In the genomic region with DNA sequence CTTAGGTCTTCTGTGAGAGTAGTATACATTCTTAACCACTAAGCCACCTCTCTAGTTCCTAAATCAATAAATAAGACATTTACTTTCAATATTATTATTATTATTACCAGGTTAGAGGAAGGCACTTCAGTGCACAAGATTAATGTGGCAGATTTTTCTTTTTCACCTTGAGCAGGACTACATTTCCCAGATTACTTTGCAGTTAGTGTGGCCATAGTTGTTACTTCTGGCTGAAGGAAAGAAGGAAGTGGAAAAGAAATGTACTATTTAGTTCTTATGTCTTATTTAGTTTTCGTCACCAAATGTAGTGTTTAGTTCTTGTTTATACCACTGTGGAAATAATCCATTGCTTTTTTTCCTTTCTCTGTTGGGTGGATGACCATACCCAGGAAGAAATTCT, we compare ENCODE assay signal across 24 mouse cellular contexts.
"Had no signal": no experiment of that assay in that cellular context is flagged by ENCODE, and none has a peak within 500 bp of the region (broad histone marks: within the 10 kb centered on the region; RNA-seq: fewer than 3 reads in every experiment).

No protein-coding gene starts in this region.

- H3K27ac ChIP-seq: heart, adult 2 months; heart, embryonic 13.5 days; heart, embryonic 15.5 days; hindbrain, embryonic 13.5 days; hindbrain, embryonic 15.5 days; hindbrain, postnatal 0 days; layer of hippocampus, adult 2 months; limb, embryonic 13.5 days; limb, embryonic 15.5 days; liver, embryonic 12.5 days; liver, embryonic 14.5 days had no signal

- H3K4me2 ChIP-seq: heart, embryonic 11.5 days; heart, embryonic 13.5 days; heart, embryonic 15.5 days; hindbrain, embryonic 13.5 days; hindbrain, embryonic 15.5 days; limb, embryonic 13.5 days; limb, embryonic 15.5 days; liver, embryonic 12.5 days had no signal

- H3K9ac ChIP-seq: heart, embryonic 13.5 days; heart, embryonic 15.5 days; hindbrain, embryonic 13.5 days; hindbrain, embryonic 15.5 days; limb, embryonic 13.5 days; limb, embryonic 15.5 days; liver, embryonic 12.5 days; liver, embryonic 14.5 days had no signal

- H3K36me3 ChIP-seq: heart, embryonic 13.5 days; heart, embryonic 15.5 days; hindbrain, embryonic 13.5 days; hindbrain, embryonic 15.5 days; limb, embryonic 13.5 days; limb, embryonic 15.5 days; liver, embryonic 12.5 days had no signal

- H3K9me3 ChIP-seq: heart, embryonic 13.5 days; heart, embryonic 15.5 days; hindbrain, embryonic 13.5 days; hindbrain, embryonic 15.5 days; limb, embryonic 13.5 days; limb, embryonic 15.5 days; liver, embryonic 12.5 days had no signal

- DNase-seq: gastrocnemius, postnatal 14 days; gastrocnemius, postnatal 36 days; heart, adult 2 months; heart, postnatal 14 days; heart, postnatal 36 days; kidney, adult 11 months; kidney, adult 2 months; kidney, adult 9 months; kidney, postnatal 10 days; kidney, postnatal 25 days; kidney, postnatal 4 days; layer of hippocampus, postnatal 36 days; left cerebral cortex, postnatal 4 days had no signal

- H3K27me3 ChIP-seq: heart, embryonic 15.5 days; hindbrain, embryonic 13.5 days; hindbrain, embryonic 15.5 days; limb, embryonic 13.5 days; limb, embryonic 15.5 days; liver, embryonic 12.5 days had no signal

- H3K4me1 ChIP-seq: heart, embryonic 15.5 days; limb, embryonic 13.5 days; limb, embryonic 15.5 days; liver, embryonic 12.5 days had no signal

- H3K4me3 ChIP-seq: heart, adult 2 months; heart, embryonic 13.5 days; heart, embryonic 15.5 days; hindbrain, embryonic 13.5 days; hindbrain, embryonic 15.5 days; layer of hippocampus, adult 2 months; limb, embryonic 13.5 days; limb, embryonic 15.5 days; liver, embryonic 12.5 days had no signal
